Mouse (Mus musculus) embryonic fibroblast, embryonic 13.5 days (primary cell): ENCODE data around the gene Pde4a.

ENCODE experiments used
- CTCF ChIP-seq: IDR thresholded peaks from 2 replicates; pipeline ENCODE4 v1.5.1; 2011; ENCODE audit warnings: mild to moderate bottlenecking, control low read depth, low read length, moderate library complexity, borderline replicate concordance; ENCODE audit not compliant: insufficient read depth
- POLR2A ChIP-seq: IDR thresholded peaks from 2 replicates; pipeline ENCODE4 v1.6.1; 2011; ENCODE audit warnings: low read depth, mild to moderate bottlenecking, control low read depth, low read length, moderate library complexity

- no peak for TF ChIP-seq CTCF
- no peak for TF ChIP-seq POLR2A
Observed at GRCm38 (mm10) chr9:21169157-21169556, 3.6 kb downstream of the Pde4a start.
